Mouse (Mus musculus): Measurements from ENCODE around the gene Adgrg1. TPM values are rescaled to one million over a fixed set of nuclear protein-coding genes. Genes with fewer than 3 reads are reported as not detected.

Adgrg1 gene
- polyA plus RNA-seq, 2 experiments = 41.1 to 46.8 TPM

DNA sequence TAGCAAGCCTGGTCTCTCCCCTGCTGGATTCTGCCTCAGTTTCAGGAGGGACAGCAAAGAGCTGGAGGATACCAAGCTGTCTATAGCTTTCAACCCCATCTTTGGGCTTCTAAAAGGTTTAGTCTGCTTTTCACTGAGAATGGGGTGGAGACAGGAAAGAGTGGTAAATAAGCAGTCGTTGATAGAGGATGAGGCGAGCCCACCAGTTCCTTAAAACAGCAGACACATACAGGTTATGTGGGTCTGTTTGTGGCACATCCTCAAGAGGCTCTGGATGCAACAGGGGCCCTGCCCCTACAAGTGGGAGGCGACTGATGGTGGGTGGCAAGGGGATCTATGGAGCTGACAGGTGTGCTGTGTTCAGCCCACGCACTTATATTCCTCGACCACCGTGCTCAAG is 84.1 kb downstream of the Adgrg1 start:
- H3K36me3 ChIP-seq (replicated peaks; ENCODE audit: control insufficient read depth, insufficient read depth, low read depth) = no peaks in the 10 kb centered on the region
- H3K4me3 ChIP-seq (ENCODE audit: insufficient read depth in 1 of 2, low read depth in 2 of 2, low read length in 2 of 2) = no peak overlapping the region
- DNase-seq (ENCODE audit: low read depth in 3 of 3, low spot score in 3 of 3) (no peak), ATAC-seq (ENCODE audit: insufficient read depth) (no peak)
- no peak overlapping the region for H3K9ac ChIP-seq (replicated peaks)
- no peaks in the 10 kb centered on the region for H3K27me3 ChIP-seq (ENCODE audit: control insufficient read depth, insufficient read depth, low read length)
- 17% methylated on average over 6 of the region's 6 CpGs for WGBS (ENCODE audit: insufficient replicate concordance)
- no peaks in the 10 kb centered on the region for H3K9me3 ChIP-seq (ENCODE audit: control insufficient read depth, low read length)
- TF ChIP-seq EP300 (IDR thresholded peaks at IDR 0.05; ENCODE audit: low read depth) = no peak
- TF ChIP-seq CTCF (IDR thresholded peaks at IDR 0.05; ENCODE audit: low read depth) = no peak
- H3K4me1 ChIP-seq (replicated peaks; ENCODE audit: control insufficient read depth in 2 of 2, insufficient read depth in 2 of 2, low read length in 1 of 2) = peaks cover 13 to 31% of the 10 kb centered on the region in 2 experiments
- no peak overlapping the region for H3K27ac ChIP-seq
- H3K4me2 ChIP-seq (ENCODE audit: low read depth) = no peak overlapping the region

DNA sequence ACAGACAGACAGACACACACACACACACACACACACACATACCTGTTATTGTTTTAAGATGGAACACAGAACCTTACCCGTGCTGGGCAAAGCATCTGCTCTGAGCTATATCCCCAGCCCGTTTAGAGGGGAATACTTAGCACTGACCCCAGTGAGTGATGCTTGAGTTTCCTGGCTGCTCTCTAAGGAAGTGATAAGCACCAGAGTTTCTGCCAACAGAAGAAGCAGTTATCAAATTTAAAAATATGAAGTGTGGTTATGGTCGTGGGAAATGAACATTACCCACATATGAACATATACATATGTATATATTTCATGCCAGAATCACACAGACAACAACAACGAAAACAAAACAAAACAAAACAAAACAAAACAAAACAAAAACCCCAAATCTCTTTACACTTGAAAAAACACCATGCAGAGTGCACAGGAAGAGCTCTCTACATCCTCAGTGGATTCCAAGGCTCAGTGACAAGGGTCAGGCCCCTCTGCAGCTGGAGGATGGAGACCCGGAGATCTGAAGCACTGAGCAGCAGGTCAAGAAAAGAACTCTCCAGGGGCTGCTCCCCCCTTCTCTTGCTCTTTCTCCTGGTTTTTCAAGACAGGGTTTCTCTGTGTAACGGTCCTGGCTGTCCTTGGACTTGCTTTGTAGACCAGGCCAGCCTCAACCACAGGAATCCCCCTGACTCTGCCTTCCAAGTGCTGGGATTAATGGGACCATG is 85.4 kb downstream of the Adgrg1 start:
- Histone ChIP-seq H3K4me3 (ENCODE audit: insufficient read depth in 1 of 2, low read depth in 2 of 2, low read length in 2 of 2) (no peak overlapping the region), H3K36me3 (replicated peaks; ENCODE audit: control insufficient read depth, insufficient read depth, low read depth) (no peaks in the 10 kb centered on the region), H3K9ac (replicated peaks) (no peak overlapping the region), H3K27ac (no peak overlapping the region), H3K4me1 (replicated peaks; ENCODE audit: control insufficient read depth in 2 of 2, insufficient read depth in 2 of 2, low read length in 1 of 2) (peaks cover 10 to 23% of the 10 kb centered on the region in 2 experiments), H3K27me3 (ENCODE audit: control insufficient read depth, insufficient read depth, low read length) (no peaks in the 10 kb centered on the region), H3K4me2 (ENCODE audit: low read depth) (no peak overlapping the region), H3K9me3 (ENCODE audit: control insufficient read depth, low read length) (no peaks in the 10 kb centered on the region)
- 25% methylated on average over 6 of the region's 6 CpGs for WGBS (ENCODE audit: insufficient replicate concordance)
- TF ChIP-seq CTCF (IDR thresholded peaks at IDR 0.05; ENCODE audit: low read depth) (no peak), EP300 (IDR thresholded peaks at IDR 0.05; ENCODE audit: low read depth) (no peak)
- ATAC-seq (ENCODE audit: insufficient read depth) (no peak), DNase-seq (ENCODE audit: low read depth in 3 of 3, low spot score in 3 of 3) (no peak)

Other genes with a start within 250 kb of the Adgrg1 start
- gene Ccl22, start 229.2 kb upstream of the Adgrg1 start, polyA plus RNA-seq (2012; rRNA removed) = 0.17 and 0.19 TPM in 2 replicates
- 0.22 and 0.45 TPM in 2 replicates for gene Ccl22, start 229.2 kb upstream of the Adgrg1 start, polyA plus RNA-seq (2014; fragmentation: Nextera tagmentation; extraction: Ambion mirVana)
- gene Cx3cl1, start 202.7 kb upstream of the Adgrg1 start, polyA plus RNA-seq (2012; rRNA removed) = 0.11 and 0.12 TPM in 2 replicates
- 0.33 and 0.34 TPM in 2 replicates for gene Cx3cl1, start 202.7 kb upstream of the Adgrg1 start, polyA plus RNA-seq (2014; fragmentation: Nextera tagmentation; extraction: Ambion mirVana)
- gene Ccl17, start 164.3 kb upstream of the Adgrg1 start, polyA plus RNA-seq (2012; rRNA removed) = 0.11 and 0.34 TPM in 2 replicates
- gene Ccl17, start 164.3 kb upstream of the Adgrg1 start, polyA plus RNA-seq (2014; fragmentation: Nextera tagmentation; extraction: Ambion mirVana) = not detected in 2 replicates
- gene Coq9, start 136.4 kb upstream of the Adgrg1 start, polyA plus RNA-seq (2012; rRNA removed) = 38.5 and 39.8 TPM in 2 replicates
- gene Coq9, start 136.4 kb upstream of the Adgrg1 start, polyA plus RNA-seq (2014; fragmentation: Nextera tagmentation; extraction: Ambion mirVana) = 44.3 and 48.9 TPM in 2 replicates
- 20.4 and 23.7 TPM in 2 replicates for gene Ciapin1, start 136.4 kb upstream of the Adgrg1 start, polyA plus RNA-seq (2012; rRNA removed)
- 38.4 and 46.3 TPM in 2 replicates for gene Ciapin1, start 136.4 kb upstream of the Adgrg1 start, polyA plus RNA-seq (2014; fragmentation: Nextera tagmentation; extraction: Ambion mirVana)
- gene Polr2c, start 117.3 kb upstream of the Adgrg1 start, polyA plus RNA-seq (2012; rRNA removed) = 51.6 and 54.4 TPM in 2 replicates
- gene Polr2c, start 117.3 kb upstream of the Adgrg1 start, polyA plus RNA-seq (2014; fragmentation: Nextera tagmentation; extraction: Ambion mirVana) = 73.5 and 82.2 TPM in 2 replicates
- gene Dok4, start 98.4 kb upstream of the Adgrg1 start, polyA plus RNA-seq (2012; rRNA removed) = 10.3 and 11.1 TPM in 2 replicates
- 7.2 and 9.6 TPM in 2 replicates for gene Dok4, start 98.4 kb upstream of the Adgrg1 start, polyA plus RNA-seq (2014; fragmentation: Nextera tagmentation; extraction: Ambion mirVana)
- 2.2 and 2.6 TPM in 2 replicates for gene Ccdc102a, start 56.7 kb upstream of the Adgrg1 start, polyA plus RNA-seq (2012; rRNA removed)
- gene Ccdc102a, start 56.7 kb upstream of the Adgrg1 start, polyA plus RNA-seq (2014; fragmentation: Nextera tagmentation; extraction: Ambion mirVana) = 2.7 and 2.8 TPM in 2 replicates
- gene Adgrg5, start 51.1 kb upstream of the Adgrg1 start, polyA plus RNA-seq (2012; rRNA removed) = 0.45 and 0.54 TPM in 2 replicates
- gene Adgrg5, start 51.1 kb upstream of the Adgrg1 start, polyA plus RNA-seq (2014; fragmentation: Nextera tagmentation; extraction: Ambion mirVana) = 0.14 and 0.67 TPM in 2 replicates
- gene Adgrg3, start 42.9 kb downstream of the Adgrg1 start, polyA plus RNA-seq (2012; rRNA removed) = 8.3 and 9.6 TPM in 2 replicates
- 4.9 and 5.8 TPM in 2 replicates for gene Adgrg3, start 42.9 kb downstream of the Adgrg1 start, polyA plus RNA-seq (2014; fragmentation: Nextera tagmentation; extraction: Ambion mirVana)
- 0.19 and 0.21 TPM in 2 replicates for gene Drc7, start 80.4 kb downstream of the Adgrg1 start, polyA plus RNA-seq (2012; rRNA removed)
- gene Drc7, start 80.4 kb downstream of the Adgrg1 start, polyA plus RNA-seq (2014; fragmentation: Nextera tagmentation; extraction: Ambion mirVana) = 0.15 and 0.33 TPM in 2 replicates
- gene Katnb1, start 106.4 kb downstream of the Adgrg1 start, polyA plus RNA-seq (2012; rRNA removed) = 7.4 and 8.4 TPM in 2 replicates
- 8.0 and 10.1 TPM in 2 replicates for gene Katnb1, start 106.4 kb downstream of the Adgrg1 start, polyA plus RNA-seq (2014; fragmentation: Nextera tagmentation; extraction: Ambion mirVana)
- 4.0 and 4.6 TPM in 2 replicates for gene Kifc3, start 228.1 kb downstream of the Adgrg1 start, polyA plus RNA-seq (2012; rRNA removed)
- gene Kifc3, start 228.1 kb downstream of the Adgrg1 start, polyA plus RNA-seq (2014; fragmentation: Nextera tagmentation; extraction: Ambion mirVana) = 2.5 and 4.3 TPM in 2 replicates

Data from liver, embryonic 14.5 days (tissue).